Mouse (Mus musculus): ENCODE measurements at regions not wholly inside any gene's neighbourhood (a gene's known extent, or its start where the extent isn't known, plus 50 kb on each side); places are given as distances from the start of the nearest gene placed in this dataset.

- TF ChIP-seq CTCF (IDR thresholded peaks at IDR 0.05; ENCODE audit: insufficient read depth, low read length) = no peak
- no peak for TF ChIP-seq POLR2A (IDR thresholded peaks at IDR 0.05; ENCODE audit: borderline replicate concordance, extremely low read depth, low read depth, low read length)
Measured at GRCm38 (mm10) chr10:122551586-122551985, 103.3 kb downstream of the Avpr1a start.

All from lung, adult 2 months (tissue).